In the genomic region with DNA sequence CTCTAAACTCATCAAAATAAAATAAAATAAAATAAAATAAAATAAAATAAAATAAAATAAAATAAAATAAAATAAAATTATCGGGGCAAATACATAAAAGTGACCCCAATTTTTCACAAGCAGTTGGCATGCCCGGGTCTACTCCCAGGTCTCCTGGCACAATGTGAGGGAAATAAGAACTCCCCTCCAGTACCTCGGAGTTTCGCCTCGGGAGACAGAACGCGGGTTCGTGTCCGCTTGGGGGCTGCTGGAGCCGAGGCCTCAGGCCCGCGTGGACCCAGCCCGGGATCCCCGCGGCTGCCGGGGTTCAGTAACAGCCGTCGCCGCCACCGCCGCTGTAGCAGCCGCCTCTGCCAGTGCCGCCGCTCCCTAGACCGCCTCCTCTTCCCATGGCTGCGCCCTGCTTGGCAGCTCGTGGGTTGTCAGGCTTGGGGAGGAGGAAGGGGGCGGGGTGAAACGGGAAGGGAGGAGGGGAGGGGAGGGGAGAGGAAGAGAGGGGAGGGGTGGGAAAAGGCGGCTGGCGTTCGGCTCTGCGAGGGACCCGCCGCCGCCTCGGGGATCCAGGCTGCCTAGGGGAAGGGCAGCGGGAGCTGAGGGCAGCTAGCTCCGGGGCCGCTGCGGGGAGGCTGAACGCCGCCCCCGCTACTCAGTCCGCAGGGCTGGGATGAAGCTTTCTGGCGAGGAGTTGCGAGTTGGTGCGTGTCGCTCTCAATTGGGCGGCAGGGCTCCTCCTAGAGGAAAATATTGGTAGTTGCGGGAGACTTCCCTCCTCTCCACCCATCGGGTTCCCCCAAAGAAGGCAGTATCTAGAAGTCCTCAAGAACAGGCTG, we compare ENCODE assay signal across 8 mouse cellular contexts. TPM values are rescaled to one million over a fixed set of nuclear protein-coding genes. Genes with fewer than 3 reads are reported as not detected.
DNase-seq lines count a peak whose midpoint lies in the region; ATAC-seq and TF ChIP-seq lines count a peak whose summit lies in the region.

Gene Ghr (minus strand): TSS at position 686 of the 830 bp plus-strand sequence.

- in situ Hi-C loops in Patski (cut with MboI; ENCODE audit: low pct_unique_long_range_greater_than_20kb), result loop anchor here (5.0 to 10.0 kb wide), 3 partner anchors 226 to 378 kb away; no protein-coding TSS in a partner anchor

- 0% methylated on average over 39 of the region's 52 CpGs for WGBS in hindbrain, embryonic 13.5 days

- TF ChIP-seq CTCF in Patski (IDR thresholded peaks at IDR 0.05), result peak; percentile 96

- no peaks in the 10 kb centered on the region for H3K36me3 ChIP-seq in hindbrain, embryonic 13.5 days

- peak within 1 kb of the TSS; percentile 82 for H3K4me2 ChIP-seq in hindbrain, embryonic 13.5 days

- peak within 1 kb of the TSS; percentile 67 for H3K4me3 ChIP-seq in hindbrain, embryonic 13.5 days

- H3K9ac ChIP-seq in hindbrain, embryonic 13.5 days, result peak within 1 kb of the TSS; percentile 77

- peak within 1 kb of the TSS; percentile 91 for H3K27ac ChIP-seq in hindbrain, embryonic 13.5 days

- CTCF ChIA-PET in Patski (lab: Charles Lee), result interaction anchor here (0.6 to 7.2 kb wide), 9 partner anchors 13 to 435 kb away, joined by 3 to 46 read pairs (median 3); no protein-coding TSS in a partner anchor

- H3K4me1 ChIP-seq in hindbrain, embryonic 13.5 days (replicated peaks), result peaks cover 10% of the 10 kb centered on the region

- H3K27me3 ChIP-seq in Patski, result no peaks in the 10 kb centered on the region
- H3K27me3 ChIP-seq in hindbrain, embryonic 13.5 days, result no peaks in the 10 kb centered on the region; the same call in 1 of the 2 replicates

- peak; percentile 85 for ATAC-seq in Patski
- peak; percentile 97 for ATAC-seq in hindbrain, embryonic 13.5 days (ENCODE audit: low FRiP score)

- no peaks in the 10 kb centered on the region for H3K9me3 ChIP-seq in hindbrain, embryonic 13.5 days

- DNase-seq in Patski (ENCODE audit: low read depth, low spot score), result peak; percentile 64
- peak; percentile 84 for DNase-seq in cerebellum, adult 9-11 months
- peak; percentile 74 to 80 for DNase-seq in frontal cortex, postnatal 25 days (ENCODE audit: low spot score in 2 of 2)
- peak; percentile 76 to 77 for DNase-seq in layer of hippocampus, postnatal 25 days (ENCODE audit: extremely low spot score in 1 of 2, low spot score in 1 of 2)
- peak; percentile 88 for DNase-seq in lung, postnatal 14 days
- DNase-seq in retina, embryonic 14.5 days (ENCODE audit: low spot score), result peak; percentile 91
- peak; percentile 77 to 82 for DNase-seq in urinary bladder, adult 18-20 months (ENCODE audit: low spot score in 2 of 2)

- POLR2A ChIA-PET in Patski (lab: Charles Lee), result no interaction called here

RNA-seq across cellular contexts. Expression of gene Ghr, which starts in this region (rescaled TPM):
- 46.8 TPM for polyA plus RNA-seq in Patski (2021)
- polyA plus RNA-seq in hindbrain, embryonic 13.5 days (2015; fragmentation: Nextera tagmentation; extraction: Ambion mirVana), result 11.0 and 11.6 TPM in 2 replicates
- 10 to 100 TPM in 1 of 2 experiments, 1 to 10 TPM in 1; 7.4 to 11.2 TPM for total RNA-seq in layer of hippocampus, postnatal 25 days (2021)

Comparison
In these comparisons a context has a peak if more than half of its experiments do, and no peak if none do; other contexts are left out.
1. Peak in every context shown above with its lines: DNase-seq, ATAC-seq, H3K4me3 ChIP-seq and H3K27ac ChIP-seq.